Mouse (Mus musculus): ENCODE data around the gene Aga.
"Not testable (repeated sequence)": the region's sequence is repeated elsewhere in the genome, so short reads cannot be mapped to it uniquely, and the experiment has no call there.

Gene Aga

GRCm38 (mm10) chr8:53511551-53512127, at the start of gene Aga:
Gene Aga (plus strand): TSS chr8:53511727.
- DNase-seq (ENCODE audit: low spot score in 2 of 2) = peak; percentile 83 to 84

- no peak for DNase-seq (ENCODE audit: low spot score in 2 of 2)
These were observed 22.5 kb upstream of the Aga start for GRCm38 (mm10) chr8:53489063-53489462.

GRCm38 (mm10) chr8:53496216-53496615, 15.3 kb upstream of the Aga start:
- no peak for DNase-seq (ENCODE audit: low spot score in 2 of 2)

GRCm38 (mm10) chr8:53496885-53497326, 14.6 kb upstream of the Aga start:
- no peak for DNase-seq (ENCODE audit: low spot score in 2 of 2)

GRCm38 (mm10) chr8:53538049-53538448, 26.5 kb downstream of the Aga start:
- not testable (repeated sequence) for DNase-seq (ENCODE audit: low spot score in 2 of 2)

GRCm38 (mm10) chr8:53539585-53539984, 28.1 kb downstream of the Aga start:
- no peak for DNase-seq (ENCODE audit: low spot score in 2 of 2)

GRCm38 (mm10) chr8:53562441-53563040, 51.0 kb downstream of the Aga start:
- DNase-seq (ENCODE audit: low spot score in 2 of 2) = no peak

- DNase-seq (ENCODE audit: low spot score in 2 of 2) = no peak
These were observed 54.7 kb downstream of the Aga start for GRCm38 (mm10) chr8:53566223-53566622.

Measured in frontal cortex, postnatal 10 days (tissue).